Mouse (Mus musculus): ENCODE measurements around the gene Plcl2.

Plcl2 gene

GRCm38 (mm10) chr17:50731876-50732275, 222.7 kb downstream of the Plcl2 start:
- DNase-seq (ENCODE audit: extremely low spot score, low read depth, low spot score) = no peak

- DNase-seq (ENCODE audit: extremely low spot score, low read depth, low spot score) = no peak
Measured at GRCm38 (mm10) chr17:50733390-50733789, 224.2 kb downstream of the Plcl2 start.

GRCm38 (mm10) chr17:50734781-50735180, 225.6 kb downstream of the Plcl2 start:
- DNase-seq (ENCODE audit: extremely low spot score, low read depth, low spot score) = no peak

DNA sequence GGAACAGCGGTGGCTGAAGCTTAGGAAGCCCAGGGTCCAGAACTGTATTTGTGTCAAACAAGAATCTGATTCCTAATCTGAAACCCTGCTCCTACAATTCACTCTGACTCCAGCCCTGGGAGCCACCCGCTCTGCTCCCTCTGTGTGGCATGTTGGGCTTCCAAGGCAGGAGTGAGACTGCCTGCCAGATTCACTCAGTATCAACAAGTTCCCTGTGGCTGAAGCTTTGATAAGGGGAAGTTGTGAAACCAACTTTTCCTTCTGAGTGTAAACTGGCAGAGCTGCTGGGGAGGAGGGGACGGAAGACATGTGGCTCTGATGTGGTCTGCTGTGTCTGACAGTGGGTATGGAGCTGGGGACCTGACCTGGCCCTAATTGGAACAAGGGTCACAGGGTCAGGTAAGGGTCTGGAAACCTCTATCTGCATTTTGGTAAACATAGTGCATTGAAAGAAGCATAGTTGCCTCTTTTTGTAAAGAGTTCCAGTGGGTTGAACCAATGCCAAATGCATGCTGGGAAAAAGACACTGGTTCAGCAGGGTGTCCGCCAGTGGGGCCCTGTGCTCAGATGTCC, 226.3 kb downstream of the Plcl2 start:
- DNase-seq (ENCODE audit: extremely low spot score, low read depth, low spot score) = no peak

DNA sequence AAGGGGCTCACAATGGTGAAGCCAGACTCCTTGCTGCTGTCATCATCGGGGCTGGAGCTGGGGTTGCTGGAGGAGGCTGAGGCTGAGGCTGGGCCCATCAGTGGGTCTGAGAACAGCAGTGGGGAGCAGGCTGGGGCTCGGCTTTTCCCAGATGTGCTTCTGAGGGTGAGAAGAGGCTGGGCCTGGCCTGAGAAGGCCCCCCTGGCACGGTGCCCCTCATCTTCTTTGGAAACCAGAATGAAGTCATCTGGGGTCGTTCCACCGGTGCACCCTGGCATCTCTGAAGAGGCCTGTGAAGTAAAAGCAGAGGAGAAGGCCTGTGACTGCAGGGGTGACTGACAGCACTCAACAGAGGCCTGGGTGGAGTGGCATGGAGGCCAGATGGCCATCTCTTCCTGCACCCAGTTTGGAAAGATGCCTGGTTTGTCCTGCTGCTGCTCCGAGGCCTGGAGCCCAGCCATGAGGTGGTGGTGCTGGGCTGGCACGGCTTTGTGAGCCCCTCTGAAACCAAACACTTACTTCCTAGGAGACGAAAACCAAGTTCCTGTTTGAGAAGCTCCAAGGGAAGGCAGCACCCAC, 226.8 kb downstream of the Plcl2 start:
- no peak for DNase-seq (ENCODE audit: extremely low spot score, low read depth, low spot score)

DNA sequence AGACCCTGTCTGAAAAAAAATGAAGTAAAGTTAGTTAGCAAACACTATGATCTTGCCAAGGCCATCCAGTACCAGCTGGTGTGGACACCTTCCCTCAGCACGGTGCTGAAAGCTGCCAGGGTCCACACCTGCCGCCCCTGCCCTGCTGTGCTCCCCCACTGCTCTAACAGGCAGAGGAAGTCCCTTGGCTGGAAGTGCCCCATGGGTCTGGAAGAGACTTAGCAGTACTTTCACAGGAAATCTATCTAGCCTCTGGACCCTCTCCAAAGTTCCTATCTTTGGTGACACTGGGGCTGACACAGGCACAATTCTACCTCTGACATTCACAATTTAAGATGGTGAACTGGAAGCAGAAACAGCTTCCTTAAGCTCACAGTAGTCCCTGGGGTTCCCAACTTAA, 227.9 kb downstream of the Plcl2 start:
- DNase-seq (ENCODE audit: extremely low spot score, low read depth, low spot score) = no peak
